Mouse (Mus musculus): ENCODE data around the gene Mdm2.
A peak's percentile ranks its signal among the peaks of the same experiment; 100 is the strongest.

Mdm2 gene

GRCm38 (mm10) chr10:117656662-117656962, 53.9 kb downstream of the Mdm2 start:
- no peak for DNase-seq (ENCODE audit: low read depth, low spot score)

GRCm38 (mm10) chr10:117655908-117656661, 54.5 kb downstream of the Mdm2 start:
- DNase-seq (ENCODE audit: low read depth, low spot score), result no peak

GRCm38 (mm10) chr10:117655460-117655859, 55.1 kb downstream of the Mdm2 start:
- no peak for DNase-seq (ENCODE audit: low read depth, low spot score)

GRCm38 (mm10) chr10:117654576-117655123, 55.9 kb downstream of the Mdm2 start:
- no peak for DNase-seq (ENCODE audit: low read depth, low spot score)

GRCm38 (mm10) chr10:117653779-117654173, 56.8 kb downstream of the Mdm2 start:
- no peak for DNase-seq (ENCODE audit: low read depth, low spot score)

GRCm38 (mm10) chr10:117652930-117653778, 57.4 kb downstream of the Mdm2 start:
- no peak for DNase-seq (ENCODE audit: low read depth, low spot score)

GRCm38 (mm10) chr10:117652378-117652774, 58.2 kb downstream of the Mdm2 start:
- DNase-seq (ENCODE audit: low read depth, low spot score), result no peak

- no peak for DNase-seq (ENCODE audit: low read depth, low spot score)
Measured at GRCm38 (mm10) chr10:117651587-117652377, 58.8 kb downstream of the Mdm2 start.

GRCm38 (mm10) chr10:117650725-117651124, 59.8 kb downstream of the Mdm2 start:
- no peak for DNase-seq (ENCODE audit: low read depth, low spot score)

GRCm38 (mm10) chr10:117650042-117650655, 60.4 kb downstream of the Mdm2 start:
- no peak for DNase-seq (ENCODE audit: low read depth, low spot score)

- DNase-seq (ENCODE audit: low read depth, low spot score), result no peak
Measured at GRCm38 (mm10) chr10:117649292-117650041, 61.1 kb downstream of the Mdm2 start.

- DNase-seq (ENCODE audit: low read depth, low spot score), result no peak
Measured at GRCm38 (mm10) chr10:117648643-117649042, 61.9 kb downstream of the Mdm2 start.

- no peak for DNase-seq (ENCODE audit: low read depth, low spot score)
Measured at GRCm38 (mm10) chr10:117647964-117648472, 62.5 kb downstream of the Mdm2 start.

GRCm38 (mm10) chr10:117647158-117647505, 63.4 kb downstream of the Mdm2 start:
- peak; percentile 88 for DNase-seq (ENCODE audit: low read depth, low spot score)

GRCm38 (mm10) chr10:117646482-117647157, 63.9 kb downstream of the Mdm2 start:
- DNase-seq (ENCODE audit: low read depth, low spot score), result no peak

GRCm38 (mm10) chr10:117645487-117645964, 65.0 kb downstream of the Mdm2 start:
- DNase-seq (ENCODE audit: low read depth, low spot score), result no peak

GRCm38 (mm10) chr10:117644828-117645227, 65.7 kb downstream of the Mdm2 start:
- no peak for DNase-seq (ENCODE audit: low read depth, low spot score)

- no peak for DNase-seq (ENCODE audit: low read depth, low spot score)
Measured at GRCm38 (mm10) chr10:117644429-117644748, 66.2 kb downstream of the Mdm2 start.

GRCm38 (mm10) chr10:117643711-117644428, 66.7 kb downstream of the Mdm2 start:
- no peak for DNase-seq (ENCODE audit: low read depth, low spot score)

All from A20 (cell line).